Mouse (Mus musculus): ENCODE data around the gene Kir3dl2. TPM values are rescaled to one million over a fixed set of nuclear protein-coding genes. Genes with fewer than 3 reads are reported as not detected.
"Not testable (repeated sequence)": the region's sequence is repeated elsewhere in the genome, so short reads cannot be mapped to it uniquely, and the experiment has no call there.

The Kir3dl2 gene
- not detected for polyA plus RNA-seq (2012; fragmentation: generic; extraction: Trizol)

DNA sequence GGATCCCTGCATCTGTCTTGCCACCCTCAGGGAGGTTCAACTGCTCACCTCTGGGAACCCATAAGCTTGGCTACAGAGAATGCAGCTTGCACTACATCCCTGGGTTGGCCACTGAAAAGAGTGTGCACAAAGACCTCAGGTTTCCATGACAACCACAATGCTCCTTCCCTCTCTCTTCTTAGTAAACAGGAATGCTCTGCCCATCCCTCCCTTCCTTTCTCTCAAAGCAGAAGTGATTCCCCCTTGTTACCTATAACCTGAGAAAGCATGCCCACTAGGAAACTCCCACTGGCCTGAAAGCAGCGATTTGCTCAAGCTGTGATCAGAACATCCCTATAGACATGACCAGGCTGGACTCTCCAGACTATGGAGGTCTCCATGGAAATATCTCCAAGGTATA is at the start of gene Kir3dl2:
Gene Kir3dl2 (minus strand): TSS at position 101 of the 400 bp plus-strand sequence.
- not testable (repeated sequence) for H3ac ChIP-seq (ENCODE audit: control insufficient read depth, insufficient read length); H3K4me2 ChIP-seq (ENCODE audit: low read depth); H3K79me2 ChIP-seq (ENCODE audit: control insufficient read depth, insufficient read depth); H3K36me3 ChIP-seq (ENCODE audit: control insufficient read depth, insufficient read depth); H3K27me3 ChIP-seq (ENCODE audit: control insufficient read depth, insufficient read depth, insufficient read length); H3K4me3 ChIP-seq

DNA sequence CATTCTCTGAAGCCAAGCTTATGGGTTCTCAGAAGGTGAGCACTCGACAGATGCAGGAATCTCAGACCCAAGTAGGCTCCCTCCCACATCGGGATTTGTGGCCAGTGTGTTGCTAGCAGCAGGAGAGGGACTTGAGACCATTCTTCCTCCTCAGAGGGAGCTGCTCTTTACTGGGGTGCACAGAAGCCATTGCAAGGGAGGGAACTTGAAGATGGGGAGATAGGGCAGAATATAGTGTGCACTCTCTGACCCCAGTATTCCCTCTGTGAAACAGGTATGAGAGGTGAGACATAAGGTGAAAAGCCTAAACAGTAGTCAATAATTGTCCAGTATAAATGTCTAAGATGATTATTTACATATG is 47.0 kb upstream of the Kir3dl2 start:
- no peaks in the 10 kb centered on the region for H3K27me3 ChIP-seq (ENCODE audit: control insufficient read depth, insufficient read depth, insufficient read length)
- TF ChIP-seq TCF12 (IDR thresholded peaks at IDR 0.05; ENCODE audit: insufficient read depth, poor library complexity, severe bottlenecking) (no peak), MAX (IDR thresholded peaks at IDR 0.05; ENCODE audit: low read depth) (no peak)
- no peak overlapping the region for H3K4me3 ChIP-seq
- no peak overlapping the region for H3ac ChIP-seq (ENCODE audit: control insufficient read depth, insufficient read length)
- H3K79me2 ChIP-seq (ENCODE audit: control insufficient read depth, insufficient read depth): no peaks in the 10 kb centered on the region
- no peak overlapping the region for H3K4me2 ChIP-seq (ENCODE audit: low read depth)
- no peaks in the 10 kb centered on the region for H3K36me3 ChIP-seq (ENCODE audit: control insufficient read depth, insufficient read depth)

DNA sequence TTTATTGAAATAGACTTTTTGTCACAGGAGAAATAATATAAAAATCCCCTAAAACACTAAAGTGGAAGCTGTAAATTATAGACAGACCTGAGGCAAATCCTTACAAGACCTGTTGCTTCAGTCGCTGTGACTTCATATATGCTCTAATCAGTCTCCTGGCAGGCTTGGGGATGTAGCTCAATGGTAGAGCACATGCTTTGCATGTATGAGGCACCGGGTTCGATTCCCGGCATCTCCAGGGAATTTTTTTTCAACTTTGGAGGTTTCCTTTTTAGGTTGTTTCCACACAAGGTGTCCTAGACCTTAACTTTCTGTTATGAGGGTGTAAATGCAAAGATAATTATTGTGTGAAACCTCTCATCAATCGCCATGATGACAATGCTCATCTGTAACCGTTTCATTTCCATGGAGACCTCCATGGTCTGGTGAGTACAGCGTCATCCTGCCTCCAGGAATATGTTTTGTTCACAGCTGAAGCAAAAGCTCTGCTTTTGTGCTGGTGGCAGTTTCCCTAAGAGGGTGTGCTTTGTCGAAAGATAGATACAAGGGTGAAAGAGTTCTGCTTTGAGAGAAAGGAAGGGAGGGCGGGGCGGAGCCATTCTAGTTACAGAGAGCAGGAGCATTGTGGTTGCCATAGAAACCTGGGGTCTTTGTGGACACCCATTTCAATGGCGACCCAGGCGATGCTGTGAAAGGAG is 46.5 kb upstream of the Kir3dl2 start, which contains the start of gene Tceal3:
Gene Tceal3 (plus strand): TSS at position 644 of the 698 bp plus-strand sequence.
- Histone ChIP-seq H3K79me2 (ENCODE audit: control insufficient read depth, insufficient read depth) (no peaks in the 10 kb centered on the region), H3K4me2 (ENCODE audit: low read depth) (no peak within 1 kb of the TSS), H3K36me3 (ENCODE audit: control insufficient read depth, insufficient read depth) (no peaks in the 10 kb centered on the region), H3K4me3 (no peak within 1 kb of the TSS), H3K27me3 (ENCODE audit: control insufficient read depth, insufficient read depth, insufficient read length) (no peaks in the 10 kb centered on the region), H3ac (ENCODE audit: control insufficient read depth, insufficient read length) (no peak within 1 kb of the TSS)
- TF ChIP-seq SRF (IDR thresholded peaks at IDR 0.05; ENCODE audit: control insufficient read depth, insufficient read length, low read depth) (no peak), REST (IDR thresholded peaks at IDR 0.05; ENCODE audit: insufficient read depth, insufficient read length) (no peak), POLR2AphosphoS2 (IDR thresholded peaks at IDR 0.05; ENCODE audit: insufficient read length, low read depth) (no peak), MYOG (IDR thresholded peaks at IDR 0.05; ENCODE audit: control insufficient read depth in 1 of 3, insufficient read depth in 1 of 3, insufficient read length in 2 of 3, low read depth in 2 of 3) (no peak), TCF12 (IDR thresholded peaks at IDR 0.05; ENCODE audit: insufficient read depth, poor library complexity, severe bottlenecking) (no peak), MAX (IDR thresholded peaks at IDR 0.05; ENCODE audit: low read depth) (no peak), POLR2A (IDR thresholded peaks at IDR 0.05; ENCODE audit: insufficient read length, low read depth) (no peak), TCF3 (IDR thresholded peaks at IDR 0.05; ENCODE audit: insufficient read length, low read depth) (no peak), MYOD1 (IDR thresholded peaks at IDR 0.05; ENCODE audit: control insufficient read depth in 1 of 3, insufficient read length in 2 of 3, low read depth in 2 of 3) (no peak), CEBPB (IDR thresholded peaks at IDR 0.05; ENCODE audit: insufficient read depth, poor library complexity, severe bottlenecking) (no peak), USF1 (IDR thresholded peaks at IDR 0.05; ENCODE audit: low read depth) (no peak), E2F4 (IDR thresholded peaks at IDR 0.05; ENCODE audit: insufficient read depth) (no peak)

DNA sequence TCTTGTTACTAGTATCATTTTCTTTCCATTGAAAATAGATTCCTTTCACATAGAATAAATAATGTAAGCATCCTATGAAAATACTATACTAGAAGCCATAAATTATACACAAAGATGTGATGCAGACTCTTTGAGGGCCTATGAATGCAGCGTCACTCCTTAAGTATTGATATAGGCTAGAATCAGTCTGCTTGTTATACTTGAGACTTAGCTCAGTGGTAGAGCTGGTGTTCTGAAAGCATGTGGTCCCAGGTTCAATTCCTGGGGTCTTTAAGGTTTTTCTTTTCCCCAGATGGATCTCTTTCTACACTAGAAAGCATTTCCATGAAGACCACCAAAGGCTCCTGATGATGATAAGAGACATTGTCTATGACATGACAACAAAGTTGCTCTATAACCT is 40.8 kb upstream of the Kir3dl2 start:
- TF ChIP-seq SRF (IDR thresholded peaks at IDR 0.05; ENCODE audit: control insufficient read depth, insufficient read length, low read depth) (no peak), MYOD1 (IDR thresholded peaks at IDR 0.05; ENCODE audit: control insufficient read depth in 1 of 3, insufficient read length in 2 of 3, low read depth in 2 of 3) (no peak), CEBPB (IDR thresholded peaks at IDR 0.05; ENCODE audit: insufficient read depth, poor library complexity, severe bottlenecking) (no peak)
- no peak overlapping the region for H3K4me2 ChIP-seq (ENCODE audit: low read depth)
- no peaks in the 10 kb centered on the region for H3K79me2 ChIP-seq (ENCODE audit: control insufficient read depth, insufficient read depth)
- no peak overlapping the region for H3ac ChIP-seq (ENCODE audit: control insufficient read depth, insufficient read length)
- no peak overlapping the region for H3K4me3 ChIP-seq
- H3K27me3 ChIP-seq (ENCODE audit: control insufficient read depth, insufficient read depth, insufficient read length): no peaks in the 10 kb centered on the region
- H3K36me3 ChIP-seq (ENCODE audit: control insufficient read depth, insufficient read depth): no peaks in the 10 kb centered on the region

DNA sequence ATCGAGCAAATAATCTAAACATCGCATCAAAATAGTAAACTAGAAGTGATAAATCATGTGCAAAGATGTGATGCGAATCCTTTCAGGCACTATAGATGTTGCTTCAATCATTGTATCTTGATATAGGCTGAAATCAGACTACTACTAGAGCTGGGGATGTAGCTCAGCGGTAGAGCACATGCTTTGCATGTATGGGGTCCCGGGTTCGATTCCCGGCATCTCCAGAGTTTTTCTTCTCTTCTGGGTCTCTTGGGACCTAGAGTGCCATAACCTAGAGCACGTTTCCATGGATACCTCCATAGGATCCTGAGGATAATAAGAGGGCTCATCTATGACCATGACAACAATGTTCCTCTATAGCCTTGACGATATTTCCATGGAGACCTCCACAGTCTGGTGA is 25.2 kb upstream of the Kir3dl2 start:
- not testable (repeated sequence) for H3K4me3 ChIP-seq; H3K79me2 ChIP-seq (ENCODE audit: control insufficient read depth, insufficient read depth); H3K27me3 ChIP-seq (ENCODE audit: control insufficient read depth, insufficient read depth, insufficient read length); H3K36me3 ChIP-seq (ENCODE audit: control insufficient read depth, insufficient read depth); H3K4me2 ChIP-seq (ENCODE audit: low read depth); H3ac ChIP-seq (ENCODE audit: control insufficient read depth, insufficient read length)

DNA sequence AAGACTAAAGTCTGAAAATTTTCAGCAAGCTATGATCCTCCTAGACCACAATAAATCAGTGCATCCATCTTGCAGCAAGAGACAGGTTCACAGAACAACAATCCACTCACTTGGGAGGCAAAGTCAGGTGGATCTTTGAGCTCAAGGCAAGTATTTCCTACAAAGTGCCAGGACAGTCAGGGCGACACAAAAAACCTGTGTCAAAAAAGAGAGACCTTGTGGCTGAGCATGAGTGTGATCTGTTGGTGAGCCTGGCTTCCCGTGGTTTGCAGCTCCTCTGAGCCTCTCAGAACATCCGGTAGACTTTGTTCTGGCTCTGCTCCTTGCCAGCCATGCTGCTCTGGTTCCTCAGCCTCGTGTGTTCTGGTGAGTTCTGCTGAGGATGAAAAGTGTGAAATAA is 26.2 kb downstream of the Kir3dl2 start, which contains the start of gene Kir3dl1:
Gene Kir3dl1 (plus strand): TSS at position 301 of the 400 bp plus-strand sequence.
- H3K27me3 ChIP-seq (ENCODE audit: control insufficient read depth, insufficient read depth, insufficient read length); H3K4me2 ChIP-seq (ENCODE audit: low read depth); H3ac ChIP-seq (ENCODE audit: control insufficient read depth, insufficient read length); H3K4me3 ChIP-seq; H3K36me3 ChIP-seq (ENCODE audit: control insufficient read depth, insufficient read depth); H3K79me2 ChIP-seq (ENCODE audit: control insufficient read depth, insufficient read depth): not testable (repeated sequence)

Other genes starting within 250 kb of the Kir3dl2 start
- gene Kir3dl1, start 26.1 kb downstream of the Kir3dl2 start, polyA plus RNA-seq (2012; fragmentation: generic; extraction: Trizol): not detected
- 4.2 TPM for gene Tceal3, start 46.8 kb upstream of the Kir3dl2 start, polyA plus RNA-seq (2012; fragmentation: generic; extraction: Trizol)
- 1.1 TPM for gene Tceal1, start 163.9 kb upstream of the Kir3dl2 start, polyA plus RNA-seq (2012; fragmentation: generic; extraction: Trizol)
- gene Morf4l2, start 199.6 kb upstream of the Kir3dl2 start, polyA plus RNA-seq (2012; fragmentation: generic; extraction: Trizol): 202 TPM
- not detected for gene Glra4, start 236.1 kb upstream of the Kir3dl2 start, polyA plus RNA-seq (2012; fragmentation: generic; extraction: Trizol)

Measured in myocyte (in vitro differentiated cells).